Mouse (Mus musculus) splenic B cell, adult 2 months (primary cell): ENCODE measurements around the gene Hc.

Experiments
- DNase-seq: peaks from one replicate; pipeline ENCODE4 v3.0.0-alpha.2; 2011; ENCODE audit warnings: low read depth, low spot score
- H3K27me3 ChIP-seq: 2 replicates; pipeline ENCODE4 v1.6.1; 2012; ENCODE audit warnings: mild to moderate bottlenecking, low read length, moderate library complexity, mixed read lengths; ENCODE audit not compliant: control insufficient read depth, poor library complexity, insufficient read depth, severe bottlenecking
- H3K36me3 ChIP-seq: 2 replicates; pipeline ENCODE4 v1.6.1; 2012; ENCODE audit warnings: mild to moderate bottlenecking, low read length, moderate library complexity, mixed read lengths; ENCODE audit not compliant: control insufficient read depth, poor library complexity, insufficient read depth, severe bottlenecking

The Hc gene

GRCm38 (mm10) chr2:35061338-35061737 lies at the start of gene Hc:
Hc (minus strand) TSS chr2:35061438.
- no peaks in the 10 kb centered on the region for H3K36me3 ChIP-seq
- no peaks in the 10 kb centered on the region for H3K27me3 ChIP-seq
- no peak for DNase-seq

GRCm38 (mm10) chr2:35110521-35110920 lies 49.3 kb upstream of the Hc start:
- Histone ChIP-seq H3K36me3 (0 out of 2 replicates have a peak, but pooled peaks cover 4% of the 10 kb centered on the region), H3K27me3 (no peaks in the 10 kb centered on the region)
- DNase-seq, result peak; percentile 36

GRCm38 (mm10) chr2:35109924-35110304 lies 48.7 kb upstream of the Hc start:
- H3K36me3 ChIP-seq, result 0 out of 2 replicates have a peak, but pooled peaks cover 4% of the 10 kb centered on the region
- peak; percentile 45 for DNase-seq
- no peaks in the 10 kb centered on the region for H3K27me3 ChIP-seq

GRCm38 (mm10) chr2:35109141-35109923 lies 48.1 kb upstream of the Hc start, which contains the start of gene Cntrl:
Cntrl (plus strand) TSS chr2:35109492.
- DNase-seq, result peak; percentile 96
- 0 out of 2 replicates have a peak, but pooled peaks cover 4% of the 10 kb centered on the region for H3K36me3 ChIP-seq
- no peaks in the 10 kb centered on the region for H3K27me3 ChIP-seq

GRCm38 (mm10) chr2:35108712-35109111 lies 47.5 kb upstream of the Hc start:
- DNase-seq, result peak; percentile 83
- Histone ChIP-seq H3K36me3 (0 out of 2 replicates have a peak, but pooled peaks cover 4% of the 10 kb centered on the region), H3K27me3 (no peaks in the 10 kb centered on the region)

GRCm38 (mm10) chr2:35107984-35108635 lies 46.9 kb upstream of the Hc start:
- peak; percentile 77 for DNase-seq
- 0 out of 2 replicates have a peak, but pooled peaks cover 2% of the 10 kb centered on the region for H3K36me3 ChIP-seq
- H3K27me3 ChIP-seq, result no peaks in the 10 kb centered on the region

- no peaks in the 10 kb centered on the region for H3K36me3 ChIP-seq
- DNase-seq, result no peak
- H3K27me3 ChIP-seq, result no peaks in the 10 kb centered on the region
Observed at GRCm38 (mm10) chr2:35104843-35105242, 43.6 kb upstream of the Hc start.

GRCm38 (mm10) chr2:35103558-35103957 lies 42.3 kb upstream of the Hc start:
- Histone ChIP-seq H3K27me3 (no peaks in the 10 kb centered on the region), H3K36me3 (no peaks in the 10 kb centered on the region)
- DNase-seq, result no peak

GRCm38 (mm10) chr2:35102777-35103176 lies 41.5 kb upstream of the Hc start:
- no peak for DNase-seq
- no peaks in the 10 kb centered on the region for H3K27me3 ChIP-seq

GRCm38 (mm10) chr2:35101443-35101842 lies 40.2 kb upstream of the Hc start, which contains the start of gene AI182371:
AI182371 (minus strand) TSS chr2:35101543.
- H3K36me3 ChIP-seq, result no peaks in the 10 kb centered on the region
- no peaks in the 10 kb centered on the region for H3K27me3 ChIP-seq
- DNase-seq, result no peak

More at GRCm38 (mm10) chr2:35102777-35103176, 41.5 kb upstream of the Hc start:
- no peaks in the 10 kb centered on the region for H3K36me3 ChIP-seq

- H3K27me3 ChIP-seq, result no peaks in the 10 kb centered on the region
- H3K36me3 ChIP-seq, result no peaks in the 10 kb centered on the region
Observed at GRCm38 (mm10) chr2:35100529-35100928, 39.3 kb upstream of the Hc start.

GRCm38 (mm10) chr2:35087418-35087817 lies 26.2 kb upstream of the Hc start:
- no peak for DNase-seq
- H3K36me3 ChIP-seq, result no peaks in the 10 kb centered on the region
- no peaks in the 10 kb centered on the region for H3K27me3 ChIP-seq

More at GRCm38 (mm10) chr2:35100529-35100928, 39.3 kb upstream of the Hc start:
- DNase-seq, result no peak

GRCm38 (mm10) chr2:35079166-35079565 lies 17.9 kb upstream of the Hc start:
- no peaks in the 10 kb centered on the region for H3K36me3 ChIP-seq
- H3K27me3 ChIP-seq, result no peaks in the 10 kb centered on the region
- DNase-seq, result no peak

- no peak for DNase-seq
- no peaks in the 10 kb centered on the region for H3K36me3 ChIP-seq
- no peaks in the 10 kb centered on the region for H3K27me3 ChIP-seq
Observed at GRCm38 (mm10) chr2:35074328-35074727, 13.1 kb upstream of the Hc start.

GRCm38 (mm10) chr2:35072547-35072946 lies 11.3 kb upstream of the Hc start:
- no peaks in the 10 kb centered on the region for H3K36me3 ChIP-seq
- no peak for DNase-seq

More at GRCm38 (mm10) chr2:35072547-35072946, 11.3 kb upstream of the Hc start:
- H3K27me3 ChIP-seq, result no peaks in the 10 kb centered on the region
